Mouse (Mus musculus) erythroblast, adult 5-6 weeks (primary cell): Measurements from ENCODE around the gene Ntng1. TPM values are rescaled to one million over a fixed set of nuclear protein-coding genes. Genes with fewer than 3 reads are reported as not detected.

Experiments used
- ATAC-seq: replicated peaks from 2 replicates; pipeline ENCODE4 v1.8.0; 2016; ENCODE audit warnings: moderate number of reproducible peaks, mild to moderate bottlenecking, moderate TSS enrichment, inconsistent platforms; ENCODE audit not compliant: poor library complexity, low FRiP score, severe bottlenecking
- total RNA-seq, 2 experiments: library from RNA; stranded (forward) in 1 of 2; stranded (reverse) in 1 of 2; fragments of 150-400 nt in 1 of 2; fragments of 200-764, 138-1000 nt in 1 of 2; gene quantifications; 2 replicates each; pipeline versions ENCODE4 v1.2.3 to v1.2.4; 2015 to 2017; ENCODE audit warnings: low replicate concordance in 2 of 2

The Ntng1 gene
- not detected in 2 replicates for total RNA-seq (2015; ENCODE audit: low replicate concordance)
- total RNA-seq (2017; ENCODE audit: low replicate concordance), result not detected in 2 replicates

DNA sequence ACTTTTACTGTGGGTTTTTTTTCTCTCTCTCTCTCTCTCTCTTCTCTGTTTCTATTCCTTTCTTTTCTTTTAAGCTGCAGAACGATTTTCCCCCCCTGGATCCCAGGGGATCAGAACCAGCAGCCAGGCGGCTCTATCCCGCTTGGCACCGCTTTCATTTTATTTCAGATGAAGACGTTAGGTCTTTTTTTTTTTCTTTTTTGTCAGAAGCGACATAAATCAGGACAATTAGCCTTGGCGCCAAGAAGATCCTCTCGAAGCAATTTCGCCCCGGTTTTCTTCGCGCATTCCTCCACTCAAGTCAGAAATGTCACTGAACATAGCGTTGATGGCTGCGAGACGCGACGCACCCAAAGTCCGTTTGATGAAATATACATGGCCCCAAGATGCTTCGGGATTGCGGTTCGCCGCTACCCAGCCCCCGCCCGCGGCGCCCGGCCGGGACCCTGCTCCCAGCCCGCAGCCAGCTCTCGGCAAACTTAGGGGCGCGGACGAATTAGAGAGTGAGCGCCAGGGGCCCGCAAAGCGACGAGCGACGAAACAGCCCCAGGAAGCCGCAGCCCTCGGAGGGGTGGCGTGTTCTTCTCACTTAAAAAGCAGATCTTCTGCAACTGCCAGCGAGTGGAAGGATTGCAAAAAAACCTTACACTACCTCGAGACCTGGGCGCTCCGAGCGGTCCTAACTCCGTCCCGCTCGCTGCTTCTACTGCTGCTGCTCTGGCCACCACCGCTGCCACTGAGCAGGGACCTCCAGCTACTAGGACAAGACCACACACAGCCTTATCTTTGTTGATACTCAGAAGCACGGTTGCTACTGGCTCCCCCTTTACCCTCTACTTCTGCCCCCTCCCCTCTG, at the start of gene Ntng1:
TSS of gene Ntng1 (minus strand) at position 806 of the 856 bp plus-strand sequence.
- ATAC-seq, result no peak

GRCm38 (mm10) chr3:110187401-110187948, 43.7 kb upstream of the Ntng1 start:
- no peak for ATAC-seq

- no peak for ATAC-seq
These were observed 5.3 kb upstream of the Ntng1 start for GRCm38 (mm10) chr3:110149089-110149488.

- ATAC-seq, result no peak
These were observed 667 bp upstream of the Ntng1 start for GRCm38 (mm10) chr3:110144301-110145055.

DNA sequence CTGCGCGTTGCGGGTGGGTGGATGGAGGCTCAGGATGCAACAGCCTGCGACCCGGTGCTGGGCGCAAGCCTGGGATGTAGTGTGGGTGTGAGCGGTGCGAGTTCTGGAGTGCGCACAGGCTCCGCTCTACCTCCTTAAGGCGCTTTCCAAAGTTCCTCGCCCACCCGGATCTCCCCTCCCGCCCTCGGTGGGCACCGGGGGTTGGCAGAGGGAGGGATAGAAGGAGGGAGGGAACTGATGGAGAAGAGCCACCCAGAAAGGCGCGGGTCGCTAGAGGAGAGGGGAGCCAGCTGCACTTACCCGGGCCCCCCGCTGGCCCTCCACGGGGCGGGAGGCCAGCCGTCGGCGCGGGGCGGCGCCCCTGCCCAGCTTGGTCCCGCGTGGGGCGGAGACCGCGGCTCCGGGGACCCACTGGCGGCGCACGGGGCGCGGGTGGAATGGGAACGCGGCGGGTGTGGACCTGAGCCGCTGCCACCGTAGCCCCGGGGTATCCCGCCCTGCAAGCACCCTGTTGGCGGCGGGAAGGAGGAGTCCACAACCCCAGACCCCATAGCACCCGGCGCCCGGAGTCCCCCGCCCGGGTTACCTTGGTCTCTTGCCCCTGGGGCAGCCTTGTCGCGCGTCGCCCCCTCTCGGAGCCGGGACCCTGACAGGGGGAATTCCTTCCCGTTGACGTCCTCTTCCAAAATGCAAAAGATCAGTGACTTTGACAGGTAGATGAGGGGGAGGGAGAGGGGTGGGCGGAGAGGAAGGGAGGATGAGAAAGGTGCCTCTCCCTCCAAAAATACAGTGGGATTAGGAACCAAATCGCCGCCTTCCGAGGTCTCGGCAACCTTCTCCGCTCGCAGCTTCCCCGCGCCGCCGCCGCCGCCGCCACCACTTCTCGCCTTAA, 1.3 kb downstream of the Ntng1 start:
- no peak for ATAC-seq

DNA sequence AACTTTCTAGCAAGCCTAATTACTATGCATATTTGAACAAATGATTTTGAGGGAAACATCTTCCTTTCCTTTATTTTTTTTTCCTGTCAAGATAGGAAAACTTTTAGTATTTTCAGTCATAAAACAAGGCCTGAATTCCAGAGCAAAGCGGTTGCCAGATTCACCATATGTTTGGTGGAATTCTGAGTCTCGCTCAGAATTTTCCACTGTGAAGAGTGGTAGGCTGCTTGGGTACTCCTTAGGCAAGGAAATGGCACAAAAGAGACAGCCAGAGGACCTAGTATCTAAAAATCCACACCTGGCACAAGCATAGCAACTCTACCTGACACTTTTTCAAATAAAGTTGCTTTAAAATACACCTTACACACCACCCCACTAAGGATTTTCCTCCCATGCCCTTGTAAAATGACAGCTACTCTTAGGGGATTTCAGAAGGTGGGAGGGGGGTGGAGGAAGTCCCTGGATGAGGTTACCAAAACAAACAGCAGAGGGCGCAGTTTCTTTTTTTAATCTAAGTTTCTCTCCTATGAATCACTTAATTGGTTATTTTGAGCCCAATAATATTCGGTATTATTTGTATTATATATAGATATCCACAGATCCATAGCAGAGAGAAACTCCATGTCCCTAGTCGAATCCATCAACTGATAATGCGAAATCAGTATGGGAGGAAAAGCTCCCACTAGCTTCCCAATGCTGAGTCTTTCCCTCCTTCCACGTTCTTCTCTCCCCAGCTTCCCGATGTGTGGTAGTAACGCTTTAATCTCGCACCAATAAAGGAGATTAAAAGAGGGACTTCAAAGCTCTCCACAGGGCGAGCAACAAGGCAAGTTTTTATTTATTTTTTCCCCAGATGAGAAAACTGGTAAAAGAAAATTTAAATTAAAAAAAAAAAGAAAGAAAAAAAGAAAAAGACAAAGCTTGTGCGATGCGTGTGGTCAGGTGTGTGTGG, 2.2 kb downstream of the Ntng1 start:
- ATAC-seq, result no peak

GRCm38 (mm10) chr3:110136115-110136514, 7.7 kb downstream of the Ntng1 start:
- no peak for ATAC-seq

- no peak for ATAC-seq
These were observed 10.7 kb downstream of the Ntng1 start for GRCm38 (mm10) chr3:110133150-110133549.

- no peak for ATAC-seq
These were observed 11.5 kb downstream of the Ntng1 start for GRCm38 (mm10) chr3:110132289-110132688.

DNA sequence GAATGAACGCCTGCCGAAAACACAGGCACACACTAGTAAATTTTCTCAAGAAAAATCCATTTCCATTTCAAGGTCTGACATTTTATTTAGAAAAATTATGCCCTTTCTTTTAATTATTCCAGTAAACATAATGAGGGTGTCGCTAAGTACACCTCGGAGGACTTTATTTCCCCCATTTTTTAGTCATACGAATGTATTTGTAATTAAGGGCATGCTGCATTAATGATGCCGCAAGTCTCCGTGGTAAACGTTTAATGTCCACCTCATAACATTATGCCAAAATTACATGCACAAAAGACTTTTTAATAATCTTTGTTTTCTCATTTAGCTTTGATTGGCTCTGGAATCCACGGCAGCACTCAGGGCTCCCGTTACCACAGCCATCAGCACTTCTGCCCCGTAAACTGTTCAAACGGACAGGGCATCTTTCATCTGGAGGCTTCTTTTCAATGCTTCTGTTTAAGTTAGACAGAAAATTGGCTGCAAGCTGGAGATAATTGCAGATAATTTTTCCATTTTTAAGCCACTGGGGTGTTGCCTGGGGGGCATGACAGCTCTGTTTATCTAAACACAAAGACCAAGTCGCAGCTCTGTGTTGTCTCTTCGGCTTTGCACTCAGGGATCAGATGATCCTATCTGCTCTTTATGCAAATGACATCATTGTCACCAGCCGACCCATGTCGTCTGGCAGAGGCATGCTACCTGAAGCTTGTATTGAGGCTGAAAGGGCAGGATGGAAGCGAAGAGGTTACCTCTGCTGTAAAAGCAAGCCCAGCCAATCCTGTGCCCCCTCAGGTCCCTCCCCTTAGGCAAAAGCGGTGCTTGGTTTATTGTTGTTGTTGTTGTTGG, 12.5 kb downstream of the Ntng1 start:
- no peak for ATAC-seq

- ATAC-seq, result no peak
These were observed 14.2 kb downstream of the Ntng1 start for GRCm38 (mm10) chr3:110129607-110130006.

- ATAC-seq, result no peak
These were observed 37.8 kb downstream of the Ntng1 start for GRCm38 (mm10) chr3:110105982-110106381.

DNA sequence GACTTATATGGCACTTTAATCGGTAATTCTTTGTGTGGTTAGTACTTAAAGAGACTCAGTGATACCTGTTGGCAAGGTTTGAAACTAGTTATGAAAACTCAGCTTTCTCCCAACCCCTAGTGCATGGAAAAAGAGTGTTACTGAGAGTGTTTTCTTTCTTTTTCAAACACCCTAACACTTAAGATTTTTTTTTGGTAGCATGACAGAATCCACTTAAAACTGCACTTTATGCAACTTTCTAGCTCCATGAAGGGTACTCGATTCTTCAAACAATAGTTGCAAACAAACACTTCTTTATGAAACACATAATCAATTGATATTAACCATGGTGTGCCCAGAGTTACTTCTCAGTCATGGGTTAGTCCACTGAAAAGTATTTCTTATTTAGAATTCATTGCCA, 49.4 kb downstream of the Ntng1 start:
- no peak for ATAC-seq

DNA sequence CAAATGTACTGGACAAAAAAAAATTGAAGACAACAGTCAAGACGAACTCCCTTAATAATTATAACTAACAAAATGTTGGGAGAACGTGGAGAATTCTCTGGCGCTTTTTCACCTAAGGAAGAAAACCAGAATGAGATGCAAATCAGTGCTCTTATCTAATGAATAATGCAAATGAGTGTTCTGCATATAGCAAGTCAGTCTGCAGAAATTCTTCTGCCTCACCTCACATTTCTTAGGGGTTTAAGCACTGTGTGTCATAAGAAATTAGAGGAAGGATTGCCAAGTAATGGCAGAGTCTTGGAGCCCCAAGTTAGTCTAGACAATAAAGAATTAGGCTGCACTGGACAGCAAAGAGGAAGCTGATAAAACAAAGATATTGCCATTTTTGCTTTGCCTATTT, 49.8 kb downstream of the Ntng1 start:
- no peak for ATAC-seq

DNA sequence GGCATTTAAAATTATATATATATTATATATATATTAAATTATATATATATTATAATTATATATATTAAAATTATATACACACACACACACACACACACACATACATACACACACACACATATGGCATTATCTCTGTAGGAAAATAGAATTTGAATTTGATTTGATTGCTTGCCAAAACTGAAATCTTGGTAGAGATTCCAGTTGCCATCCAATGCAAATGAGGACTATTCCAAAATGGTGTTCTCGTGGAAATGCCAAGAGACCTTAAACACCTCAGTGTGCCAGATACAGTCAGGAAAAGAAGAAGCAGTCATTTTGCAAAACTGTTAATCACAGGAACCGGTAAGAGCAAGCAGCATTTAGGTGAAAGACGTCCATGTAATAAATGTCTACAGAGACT, 51.3 kb downstream of the Ntng1 start:
- ATAC-seq, result no peak

DNA sequence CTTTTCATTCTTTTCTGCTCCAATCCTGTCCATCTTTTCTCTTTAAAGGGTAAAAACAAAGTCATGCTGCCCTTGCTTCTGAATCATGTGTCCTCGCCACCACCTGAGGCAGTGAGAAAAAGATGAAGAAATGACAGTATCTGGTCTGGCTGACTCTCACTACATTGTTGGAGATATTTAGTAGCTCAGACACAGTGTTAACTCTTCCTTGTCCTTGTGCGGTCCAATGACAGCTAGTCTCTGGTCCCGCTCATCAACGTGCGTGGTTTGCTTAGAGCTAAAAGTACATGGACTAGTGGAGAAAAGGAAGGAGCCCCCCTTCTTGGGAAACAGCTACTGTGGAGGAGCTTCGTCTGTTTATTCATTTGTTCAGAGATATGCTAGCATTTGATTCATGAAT, 56.6 kb downstream of the Ntng1 start:
- no peak for ATAC-seq

GRCm38 (mm10) chr3:110085336-110085735, 58.5 kb downstream of the Ntng1 start:
- ATAC-seq, result no peak
